Mouse (Mus musculus) CD4-positive, CD25-positive, alpha-beta regulatory T cell, adult 4 months (primary cell): ENCODE data around the gene Pmf1. TPM values are rescaled to one million over a fixed set of nuclear protein-coding genes. Genes with fewer than 3 reads are reported as not detected.
"Not testable (repeated sequence)": the region's sequence is repeated elsewhere in the genome, so short reads cannot be mapped to it uniquely, and the experiment has no call there.

Source experiments
- ATAC-seq: one replicate; pipeline ENCODE4 v1.8.0; 2017
- polyA plus RNA-seq, 2 experiments: library from polyadenylated mRNA; unstranded; fragments of 100-300 nt; shearing (Covaris generic); gene quantifications; one replicate each; pipeline ENCODE4 v1.2.1; 2017

Pmf1 gene
- polyA plus RNA-seq, 2 experiments from 2014 or later = 37.2 to 52.9 TPM

DNA sequence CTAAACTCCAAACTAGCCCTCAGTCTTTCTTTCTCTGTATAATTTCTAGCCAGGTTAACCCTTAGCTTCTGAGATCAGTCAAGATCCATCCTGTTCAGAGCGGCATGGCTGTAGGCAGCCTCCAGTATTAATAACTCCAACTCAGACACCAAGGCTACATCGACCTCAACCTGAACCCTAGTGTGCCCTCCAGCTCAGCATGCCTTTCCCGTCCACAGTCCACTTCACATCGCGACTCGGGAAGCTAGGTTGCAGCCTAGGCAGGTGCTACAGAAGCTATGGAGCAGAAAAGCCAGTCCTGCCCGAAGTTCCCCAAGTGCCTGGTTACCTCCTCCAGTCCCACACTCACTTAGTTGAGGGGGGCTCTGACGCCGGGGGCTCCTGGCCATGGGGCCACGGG is 27.3 kb upstream of the Pmf1 start:
- ATAC-seq = no peak

DNA sequence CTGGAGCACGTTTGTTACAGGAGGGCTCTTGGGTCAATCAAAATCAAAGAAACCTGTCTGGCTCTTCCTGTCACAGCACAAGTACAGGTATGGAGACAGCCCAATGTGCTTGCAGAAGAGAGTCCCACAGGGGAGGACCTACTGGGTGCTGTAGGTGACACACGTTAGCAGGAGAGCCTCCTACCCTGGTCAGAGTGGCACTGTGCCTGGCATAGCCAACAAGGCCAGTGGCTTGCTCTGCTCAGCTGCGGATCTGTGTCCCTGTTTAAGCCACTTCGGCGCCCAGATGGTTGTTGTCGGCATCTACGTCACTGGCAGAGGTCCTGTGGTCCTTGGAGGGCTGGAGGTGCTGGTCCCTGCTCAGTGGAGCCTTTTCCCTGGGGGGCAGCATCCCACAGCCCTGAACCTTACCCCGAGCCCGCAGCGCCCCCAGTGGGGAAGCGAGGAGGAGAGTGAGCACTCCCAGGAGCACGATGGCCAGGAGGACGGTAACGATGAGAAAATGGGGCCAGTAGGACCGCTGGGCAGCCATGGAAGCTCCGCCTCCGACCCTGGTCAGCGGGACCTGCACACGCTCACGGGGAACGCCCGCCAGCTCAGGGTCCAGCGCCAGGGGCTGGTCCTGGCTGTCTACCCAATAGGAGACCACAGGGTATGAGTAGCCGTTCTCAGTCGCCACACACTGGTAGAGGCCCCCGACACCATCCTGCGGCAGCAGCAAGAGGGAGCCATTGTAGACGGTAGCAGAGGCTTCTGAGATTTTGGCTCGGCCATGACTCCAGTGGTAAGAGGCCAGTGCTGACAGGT is 26.5 kb upstream of the Pmf1 start:
- ATAC-seq = no peak

GRCm38 (mm10) chr3:88435515-88435914 is 25.4 kb upstream of the Pmf1 start:
- ATAC-seq = no peak

GRCm38 (mm10) chr3:88428639-88429038 is 18.5 kb upstream of the Pmf1 start:
- ATAC-seq = not testable (repeated sequence)

GRCm38 (mm10) chr3:88427342-88427905 is 17.3 kb upstream of the Pmf1 start:
- no peak for ATAC-seq

DNA sequence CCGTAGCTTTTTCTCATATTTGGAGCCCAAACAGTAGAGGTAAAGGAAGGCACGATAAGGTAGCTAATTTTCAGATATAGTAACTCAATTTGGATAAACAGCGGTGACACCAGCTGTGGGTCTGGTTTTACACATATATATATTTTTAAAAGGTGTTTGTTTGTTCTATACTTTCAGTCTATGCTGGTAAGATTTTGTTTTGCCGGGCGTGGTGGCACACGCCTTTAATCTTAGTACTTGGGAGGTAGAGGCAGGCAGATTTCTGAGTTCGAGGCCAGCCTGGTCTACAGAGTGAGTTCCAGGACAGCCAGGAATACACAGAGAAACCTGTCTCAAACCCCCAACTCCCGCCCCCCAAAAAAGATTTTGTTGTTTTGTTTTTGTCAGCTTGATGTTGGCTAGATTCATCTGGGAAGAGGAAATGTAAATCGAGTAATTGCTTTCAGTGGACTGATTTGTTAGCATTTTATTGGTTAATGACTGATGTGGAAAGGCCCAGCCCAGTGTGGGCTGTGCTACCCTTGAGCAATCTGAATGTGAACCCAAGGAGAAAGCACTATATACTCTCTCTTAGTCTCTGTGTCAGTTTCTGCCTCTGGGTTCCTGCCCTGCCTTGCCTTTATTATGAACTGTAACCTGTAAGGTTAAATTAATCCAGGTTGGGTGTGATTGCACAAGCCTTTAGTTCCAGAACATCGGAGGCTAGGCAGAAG is 15.7 kb upstream of the Pmf1 start:
- ATAC-seq = no peak

DNA sequence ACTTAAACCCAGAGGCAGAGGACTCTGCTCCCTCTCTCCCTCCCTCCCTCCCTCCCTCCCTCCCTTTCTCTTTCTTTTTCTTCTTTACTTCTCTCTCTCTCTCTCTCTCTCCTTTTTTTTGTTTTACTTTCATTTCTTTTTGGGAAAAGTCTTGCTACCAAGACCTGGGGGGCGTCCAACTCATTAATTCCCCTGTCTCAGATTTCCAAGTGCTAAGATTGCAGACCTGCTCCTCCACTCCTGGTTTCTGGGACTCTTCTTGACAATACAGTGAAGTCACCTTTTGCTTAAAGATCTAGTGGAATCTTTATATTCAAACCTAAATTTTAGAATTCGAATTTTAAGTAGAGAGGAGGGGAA is 15.2 kb upstream of the Pmf1 start:
- ATAC-seq = no peak

DNA sequence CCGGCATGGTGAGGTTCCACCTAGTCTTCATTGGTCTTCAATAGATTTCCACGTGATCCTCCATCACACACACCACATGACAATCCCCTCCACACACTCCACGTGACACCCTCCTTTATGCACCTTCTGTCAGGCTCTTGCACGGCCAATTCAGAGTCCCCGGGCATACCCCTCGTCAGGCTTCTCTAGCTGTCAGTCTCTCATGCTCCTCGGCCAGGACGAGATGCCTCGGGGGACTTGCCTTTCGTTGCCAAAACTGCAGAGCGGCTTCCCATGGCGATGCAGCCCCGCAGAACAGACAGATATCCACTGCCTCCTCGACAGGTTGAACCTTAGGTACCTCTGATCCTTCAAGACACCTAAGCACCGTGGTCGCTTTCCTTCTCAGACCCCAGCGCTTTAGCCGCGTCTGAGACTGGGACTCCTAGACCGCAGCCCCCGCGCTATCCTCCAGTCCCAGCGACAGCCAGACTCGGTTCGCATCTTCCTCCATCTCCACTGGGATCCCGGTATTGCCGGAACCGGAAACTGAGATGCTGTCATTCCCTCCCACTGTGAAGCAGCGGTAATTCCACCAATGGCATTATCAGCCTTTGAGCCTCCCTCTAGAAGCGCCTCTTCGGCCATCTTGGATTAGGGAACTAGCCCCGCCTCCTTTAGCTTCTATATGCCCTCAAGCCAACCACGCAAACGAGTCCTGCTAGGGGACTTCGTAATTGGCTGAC is 14.6 kb upstream of the Pmf1 start, which contains the start of gene Slc25a44:
Gene Slc25a44 (minus strand): TSS at position 535 of the 725 bp plus-strand sequence.
- peak; percentile 100 for ATAC-seq

GRCm38 (mm10) chr3:88422020-88422720 is 12.0 kb upstream of the Pmf1 start:
- ATAC-seq = no peak

GRCm38 (mm10) chr3:88420771-88421170 is 10.6 kb upstream of the Pmf1 start:
- ATAC-seq = no peak

DNA sequence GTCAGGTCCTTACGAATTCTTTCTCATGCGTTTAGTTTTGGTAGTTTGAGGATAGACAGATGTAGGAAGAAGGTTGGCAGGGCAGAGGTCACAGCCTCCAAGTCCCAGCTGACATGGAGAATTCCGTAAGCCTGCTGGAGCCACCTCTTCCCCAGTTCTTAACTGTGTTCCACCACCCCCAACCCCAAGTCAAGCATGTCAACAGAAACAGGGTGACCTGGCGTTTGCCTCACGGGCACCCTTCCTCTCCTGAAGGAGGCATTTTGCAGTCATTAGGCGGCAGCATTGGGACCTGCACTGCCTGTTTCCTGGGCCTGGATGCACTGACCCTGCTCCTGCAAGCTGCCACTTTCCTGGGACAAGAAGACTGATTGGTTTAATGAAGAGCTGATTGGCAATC is 7.9 kb upstream of the Pmf1 start:
- ATAC-seq = no peak

DNA sequence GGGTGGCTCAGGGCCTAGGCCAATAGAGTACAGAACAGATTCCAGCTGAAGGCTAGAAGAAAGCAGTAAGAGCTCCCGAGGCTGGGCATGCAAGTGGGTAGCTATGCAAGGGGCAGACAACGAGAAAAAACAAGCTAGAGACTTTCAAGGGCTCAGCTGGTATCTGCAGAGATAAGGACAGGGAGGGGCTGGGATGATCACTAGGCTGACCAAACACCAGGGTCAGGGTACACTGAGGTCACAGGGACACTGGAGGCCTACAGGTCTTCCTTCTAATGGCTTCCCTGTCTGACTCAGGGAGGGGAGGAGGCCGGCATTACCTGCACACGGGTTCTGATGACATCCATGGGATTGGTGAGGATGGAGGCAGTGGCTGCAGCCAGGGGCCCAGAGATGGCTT is 5.5 kb upstream of the Pmf1 start:
- ATAC-seq = no peak

DNA sequence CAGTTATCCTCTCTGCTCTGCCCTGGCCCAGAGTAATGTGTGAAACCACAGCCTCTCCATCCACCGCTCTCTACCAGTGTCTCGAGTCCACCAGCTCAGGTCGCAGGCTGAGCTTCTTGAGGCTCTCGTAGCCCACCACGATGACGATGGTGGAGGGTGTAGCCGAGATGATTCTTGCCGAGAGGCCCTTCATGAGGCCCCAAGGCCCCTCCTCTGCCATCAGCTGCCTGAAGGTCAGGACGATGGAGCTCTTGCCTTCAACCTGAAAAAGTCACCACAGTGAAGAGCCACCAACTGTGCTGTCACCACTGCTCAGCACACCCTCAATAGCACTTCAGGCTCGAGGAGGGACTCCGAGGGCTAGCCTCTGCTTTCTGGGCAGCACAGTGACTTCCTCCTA is 2.5 kb upstream of the Pmf1 start:
- no peak for ATAC-seq

DNA sequence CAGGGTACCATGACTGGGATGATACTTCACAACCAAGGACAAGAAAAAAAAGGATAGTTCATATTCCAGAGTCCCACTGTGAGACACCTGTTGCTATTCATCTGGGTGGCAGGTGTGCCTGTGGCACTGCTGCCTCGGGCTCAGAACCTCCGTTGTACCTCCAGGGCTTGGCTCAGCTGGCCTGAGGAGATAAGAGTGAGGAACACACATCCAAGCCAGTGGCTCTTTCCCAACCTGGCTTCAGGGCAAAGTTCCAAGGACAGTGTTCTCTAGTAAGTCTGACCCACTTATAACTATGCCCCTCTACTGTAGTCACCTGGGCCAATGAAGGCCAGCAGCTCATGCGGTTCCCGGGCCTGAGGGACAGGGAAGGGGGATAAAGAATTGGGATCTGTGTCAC is 1.6 kb upstream of the Pmf1 start:
- no peak for ATAC-seq

DNA sequence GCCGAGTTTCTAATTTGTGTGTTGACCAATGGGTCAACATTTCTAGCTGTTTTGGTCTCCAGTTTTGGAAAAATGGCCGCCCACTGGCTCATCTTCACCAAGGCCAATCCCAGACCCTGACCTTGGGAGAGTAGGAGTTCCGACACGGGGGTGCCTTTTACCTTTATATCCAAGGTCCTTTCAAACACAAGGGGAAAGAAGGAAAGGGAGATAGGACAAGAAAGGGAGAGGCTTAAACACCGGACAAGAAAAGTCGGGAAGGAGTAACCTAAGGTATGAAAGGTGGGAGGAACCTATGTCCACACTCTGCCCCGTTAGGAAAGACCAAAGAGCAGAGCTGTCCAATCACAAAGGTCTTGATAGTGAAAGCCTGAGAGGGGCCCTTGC is 507 bp upstream of the Pmf1 start:
- ATAC-seq = no peak

DNA sequence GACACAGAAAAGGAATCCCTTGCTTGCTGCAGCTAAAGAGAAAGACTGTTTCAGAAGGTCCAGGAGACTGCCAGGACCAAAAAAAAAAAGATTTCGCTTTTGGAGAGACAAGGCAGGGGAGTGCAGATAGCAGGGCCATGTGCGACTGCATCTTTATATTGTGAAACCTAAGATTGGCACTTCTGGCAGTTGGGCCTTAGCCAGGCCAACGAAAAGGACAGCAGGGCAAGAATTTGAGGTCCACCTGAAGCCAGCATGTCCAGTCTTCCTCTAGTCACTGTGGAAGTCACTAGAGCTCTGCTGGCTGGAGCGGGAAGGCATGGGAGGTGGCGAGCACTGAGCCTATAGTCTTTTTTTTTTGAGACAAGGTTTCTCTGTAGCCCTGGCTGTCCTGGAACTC is 1.2 kb downstream of the Pmf1 start:
- ATAC-seq = no peak

DNA sequence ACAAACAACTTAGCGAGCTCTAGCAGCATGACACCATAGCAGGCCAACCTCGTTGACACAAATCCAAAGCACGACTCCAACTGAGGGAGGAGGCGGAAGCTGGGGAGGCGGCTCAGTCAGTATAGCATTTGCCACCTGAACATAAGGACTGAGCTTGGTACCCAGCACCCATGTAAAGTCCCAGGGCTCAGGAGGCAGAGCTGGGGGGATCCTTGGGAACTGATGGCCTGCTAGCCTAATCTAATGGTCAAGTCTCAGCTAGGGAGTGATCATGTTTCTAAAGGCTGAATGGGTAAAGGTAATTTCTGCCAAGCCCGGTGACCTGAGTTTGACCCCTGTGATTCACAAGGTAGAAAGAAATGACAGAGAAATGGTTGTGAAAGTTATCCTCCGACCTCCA is 2.6 kb downstream of the Pmf1 start:
- no peak for ATAC-seq

- peak; percentile 36 for ATAC-seq
Measured at GRCm38 (mm10) chr3:88407090-88407489, 3.0 kb downstream of the Pmf1 start.

- no peak for ATAC-seq
Measured at GRCm38 (mm10) chr3:88403522-88404230, 6.5 kb downstream of the Pmf1 start.

- ATAC-seq = no peak
Measured at GRCm38 (mm10) chr3:88398666-88399065, 11.5 kb downstream of the Pmf1 start.

- no peak for ATAC-seq
Measured at GRCm38 (mm10) chr3:88395742-88396141, 14.4 kb downstream of the Pmf1 start.

DNA sequence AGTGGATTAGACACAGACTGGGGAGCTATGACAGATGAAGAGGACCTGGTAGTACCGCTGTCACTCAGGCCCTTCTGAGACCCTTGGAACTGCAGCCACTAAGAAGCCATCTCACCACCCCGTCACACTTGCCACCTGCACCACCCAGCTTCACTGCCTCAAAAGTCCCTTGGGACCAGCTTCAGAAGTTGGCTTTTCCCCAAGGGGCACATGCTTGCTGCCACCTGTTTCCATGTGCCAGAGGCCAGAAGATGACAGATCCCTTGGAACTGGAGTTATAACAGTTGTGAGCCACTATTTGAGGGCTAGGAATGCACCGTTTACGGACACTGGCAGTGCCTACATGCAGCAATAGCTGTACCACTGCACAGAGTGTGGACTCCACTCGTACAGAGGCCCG is 14.8 kb downstream of the Pmf1 start:
- ATAC-seq = no peak
